Mouse (Mus musculus): Measurements from ENCODE around the gene Gpat3. TPM values are rescaled to one million over a fixed set of nuclear protein-coding genes. Genes with fewer than 3 reads are reported as not detected.
A peak's percentile ranks its signal among the peaks of the same experiment; 100 is the strongest.

Gene Gpat3
- polyA plus RNA-seq (2015; fragmentation: Nextera tagmentation; extraction: Ambion mirVana), result 0.40 and 0.89 TPM in 2 replicates

DNA sequence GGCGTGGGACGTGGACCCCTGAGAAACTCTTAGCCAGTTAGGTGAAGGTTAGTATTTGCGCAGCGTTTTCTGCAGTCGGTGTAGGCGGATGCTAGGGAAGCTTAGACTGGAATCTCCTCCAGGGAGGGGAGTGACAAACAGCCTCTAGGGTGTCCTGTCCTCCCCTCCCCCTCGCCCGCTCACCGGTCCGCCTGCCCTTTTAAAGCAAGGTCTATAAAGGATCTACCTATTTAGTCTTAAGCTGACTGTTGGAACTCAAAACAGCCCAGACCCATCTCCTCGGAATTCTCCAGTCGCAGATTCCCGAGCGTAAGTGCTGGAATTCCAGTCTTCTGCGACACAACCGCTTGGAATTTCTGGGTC, at the start of gene Gpat3:
Gene Gpat3, plus strand, starts transcription at position 229 of the 363 bp plus-strand sequence.
- Histone ChIP-seq H3K4me2 (ENCODE audit: low read length) (peak within 1 kb of the TSS; percentile 98), H3K4me1 (replicated peaks; ENCODE audit: control insufficient read depth, insufficient read depth, low read length) (peaks cover 15% of the 10 kb centered on the region), H3K27ac (ENCODE audit: low read length) (no peak within 1 kb of the TSS), H3K36me3 (ENCODE audit: control insufficient read depth, insufficient read depth) (no peaks in the 10 kb centered on the region), H3K9ac (replicated peaks; ENCODE audit: low read depth, low read length) (peak within 1 kb of the TSS; percentile 61), H3K27me3 (replicated peaks; ENCODE audit: control insufficient read depth, insufficient read depth, low read length) (peaks cover 23% of the 10 kb centered on the region), H3K9me3 (ENCODE audit: control insufficient read depth, low read length) (peaks cover 5% of the 10 kb centered on the region), H3K4me3 (replicated peaks; ENCODE audit: low read length) (peak within 1 kb of the TSS; percentile 62)
- under 1% methylated on average over 16 of the region's 16 CpGs for WGBS
- no peak for ATAC-seq

DNA sequence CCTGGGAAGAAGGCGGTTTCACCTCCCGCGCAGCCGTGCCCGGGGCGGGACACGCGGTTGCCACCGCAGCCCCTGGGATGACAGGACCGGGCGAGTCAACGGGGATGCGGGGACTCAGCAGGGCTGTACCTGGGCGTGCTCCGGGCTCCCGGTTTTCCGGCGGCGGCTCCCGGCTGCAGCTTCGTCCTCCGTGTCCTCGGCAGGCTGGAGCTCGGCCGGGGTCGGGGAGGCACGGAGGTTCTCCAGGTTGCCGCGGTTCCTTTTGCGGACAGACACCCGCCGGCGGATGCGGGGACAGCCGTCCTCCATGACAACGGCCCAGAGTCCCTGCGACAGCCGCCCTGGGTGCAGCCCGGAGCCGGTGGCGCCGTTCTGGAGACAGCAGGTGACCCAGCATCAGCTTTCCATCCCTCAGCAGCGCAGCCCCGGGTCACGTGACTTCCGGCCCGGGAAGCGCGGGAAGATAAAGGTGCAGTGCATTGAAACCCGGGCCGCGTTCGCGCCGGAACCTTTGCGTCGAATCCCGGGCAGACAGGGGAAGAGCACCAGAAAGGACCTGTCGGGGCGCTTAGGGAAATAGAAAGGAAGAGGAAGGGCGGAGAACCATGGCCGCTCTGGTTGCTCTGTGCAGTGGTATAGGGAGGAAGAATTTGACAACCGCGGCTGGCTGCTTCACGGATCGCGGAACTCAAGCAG, 47.2 kb upstream of the Gpat3 start, which contains the start of the genes Helq and Mrps18c:
Gene Helq, minus strand, starts transcription at position 434 of the 696 bp plus-strand sequence.
Gene Mrps18c, plus strand, starts transcription at position 463 of the 696 bp plus-strand sequence.
- peak within 1 kb of the TSS; percentile 56 for H3K27ac ChIP-seq (ENCODE audit: low read length)
- H3K36me3 ChIP-seq (ENCODE audit: control insufficient read depth, insufficient read depth), result peaks cover 9% of the 10 kb centered on the region
- no peaks in the 10 kb centered on the region for H3K9me3 ChIP-seq (ENCODE audit: control insufficient read depth, low read length)
- H3K4me3 ChIP-seq (replicated peaks; ENCODE audit: low read length), result peak within 1 kb of the TSS; percentile 92
- peak within 1 kb of the TSS; percentile 89 for H3K4me2 ChIP-seq (ENCODE audit: low read length)
- ATAC-seq, result peak; percentile 98
- WGBS, result under 1% methylated on average over 59 of the region's 67 CpGs
- no peaks in the 10 kb centered on the region for H3K27me3 ChIP-seq (replicated peaks; ENCODE audit: control insufficient read depth, insufficient read depth, low read length)
- H3K9ac ChIP-seq (replicated peaks; ENCODE audit: low read depth, low read length), result peak within 1 kb of the TSS; percentile 91
- H3K4me1 ChIP-seq (replicated peaks; ENCODE audit: control insufficient read depth, insufficient read depth, low read length), result peaks cover 12% of the 10 kb centered on the region

DNA sequence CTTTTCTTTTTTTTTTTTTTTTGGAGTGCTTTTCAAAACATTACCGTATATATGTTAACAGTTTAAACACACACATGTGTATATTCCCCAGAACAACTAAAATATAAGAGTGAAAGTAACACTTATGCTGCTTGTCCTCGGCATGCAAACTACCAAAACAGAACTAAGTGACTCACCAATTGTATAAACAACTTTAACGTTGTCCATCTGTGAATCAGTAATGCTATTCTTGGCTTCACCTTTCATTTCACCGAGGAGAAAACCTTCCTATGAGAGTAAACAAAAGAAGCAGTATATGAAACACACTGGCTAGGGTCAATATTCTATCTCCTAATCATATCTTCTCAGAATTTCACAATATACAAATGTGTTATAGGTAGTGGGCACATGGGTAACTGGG, 27.2 kb upstream of the Gpat3 start:
- Histone ChIP-seq H3K27ac (ENCODE audit: low read length) (no peak overlapping the region), H3K4me2 (ENCODE audit: low read length) (no peak overlapping the region), H3K9ac (replicated peaks; ENCODE audit: low read depth, low read length) (no peak overlapping the region), H3K36me3 (ENCODE audit: control insufficient read depth, insufficient read depth) (0 out of 2 replicates have a peak, but pooled peaks cover 3% of the 10 kb centered on the region), H3K4me1 (replicated peaks; ENCODE audit: control insufficient read depth, insufficient read depth, low read length) (peaks cover 3% of the 10 kb centered on the region; the same call in 1 of the 2 replicates), H3K27me3 (replicated peaks; ENCODE audit: control insufficient read depth, insufficient read depth, low read length) (no peaks in the 10 kb centered on the region), H3K9me3 (ENCODE audit: control insufficient read depth, low read length) (no peaks in the 10 kb centered on the region), H3K4me3 (replicated peaks; ENCODE audit: low read length) (no peak overlapping the region)
- WGBS, result 89% methylated on average over 4 of the region's 4 CpGs
- no peak for ATAC-seq

DNA sequence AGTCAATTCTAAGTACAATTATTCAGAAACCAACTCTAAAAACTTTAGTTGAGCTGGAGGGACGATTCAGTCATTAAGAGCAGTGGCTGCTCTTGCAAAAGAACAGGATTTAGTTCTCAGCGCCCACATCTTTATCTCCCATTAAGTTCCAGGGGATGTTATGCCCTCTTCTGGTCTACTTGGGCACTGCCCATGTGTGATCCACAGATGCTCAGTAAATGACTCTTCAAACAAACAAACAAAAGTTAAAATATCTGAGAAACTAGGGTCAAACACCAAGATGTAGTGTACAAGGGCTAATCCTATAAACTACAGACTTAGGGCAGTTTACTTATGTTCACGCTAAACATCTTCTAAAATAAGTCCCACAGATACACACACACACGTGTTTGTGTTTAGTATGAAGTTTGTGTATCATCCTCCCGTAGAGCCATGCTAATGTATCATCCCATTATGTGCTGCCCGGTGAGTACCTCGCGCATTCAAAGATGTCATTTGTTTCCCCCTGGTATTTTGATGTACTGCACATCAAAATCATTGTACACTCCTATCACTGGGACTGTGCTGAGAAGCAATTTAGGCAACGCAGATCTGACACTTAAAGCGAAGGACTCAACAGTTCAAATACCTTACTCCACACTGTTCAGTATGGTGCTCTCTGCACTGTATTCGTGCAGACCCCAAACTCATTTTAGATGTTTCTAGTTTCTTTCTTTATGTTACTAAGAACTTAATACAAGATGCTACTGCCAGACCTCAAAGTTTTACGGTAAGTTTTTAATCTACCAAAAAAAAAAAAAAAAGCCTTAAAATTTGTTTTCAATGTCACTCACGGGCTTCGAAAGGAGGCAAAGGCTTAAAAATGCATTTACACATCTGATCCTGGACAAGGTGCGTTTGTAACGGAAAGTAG, 25.7 kb upstream of the Gpat3 start:
- Histone ChIP-seq H3K4me3 (replicated peaks; ENCODE audit: low read length) (peak overlapping the region; percentile 87), H3K4me2 (ENCODE audit: low read length) (peak overlapping the region; percentile 96), H3K4me1 (replicated peaks; ENCODE audit: control insufficient read depth, insufficient read depth, low read length) (peaks cover 3% of the 10 kb centered on the region; the same call in 1 of the 2 replicates), H3K9me3 (ENCODE audit: control insufficient read depth, low read length) (no peaks in the 10 kb centered on the region), H3K9ac (replicated peaks; ENCODE audit: low read depth, low read length) (peak overlapping the region; percentile 93), H3K27me3 (replicated peaks; ENCODE audit: control insufficient read depth, insufficient read depth, low read length) (no peaks in the 10 kb centered on the region), H3K27ac (ENCODE audit: low read length) (no peak overlapping the region; the same call in 1 of the 2 replicates), H3K36me3 (ENCODE audit: control insufficient read depth, insufficient read depth) (0 out of 2 replicates have a peak, but pooled peaks cover under 1% of the 10 kb centered on the region)
- 27% methylated on average over 16 of the region's 16 CpGs for WGBS
- no peak for ATAC-seq

DNA sequence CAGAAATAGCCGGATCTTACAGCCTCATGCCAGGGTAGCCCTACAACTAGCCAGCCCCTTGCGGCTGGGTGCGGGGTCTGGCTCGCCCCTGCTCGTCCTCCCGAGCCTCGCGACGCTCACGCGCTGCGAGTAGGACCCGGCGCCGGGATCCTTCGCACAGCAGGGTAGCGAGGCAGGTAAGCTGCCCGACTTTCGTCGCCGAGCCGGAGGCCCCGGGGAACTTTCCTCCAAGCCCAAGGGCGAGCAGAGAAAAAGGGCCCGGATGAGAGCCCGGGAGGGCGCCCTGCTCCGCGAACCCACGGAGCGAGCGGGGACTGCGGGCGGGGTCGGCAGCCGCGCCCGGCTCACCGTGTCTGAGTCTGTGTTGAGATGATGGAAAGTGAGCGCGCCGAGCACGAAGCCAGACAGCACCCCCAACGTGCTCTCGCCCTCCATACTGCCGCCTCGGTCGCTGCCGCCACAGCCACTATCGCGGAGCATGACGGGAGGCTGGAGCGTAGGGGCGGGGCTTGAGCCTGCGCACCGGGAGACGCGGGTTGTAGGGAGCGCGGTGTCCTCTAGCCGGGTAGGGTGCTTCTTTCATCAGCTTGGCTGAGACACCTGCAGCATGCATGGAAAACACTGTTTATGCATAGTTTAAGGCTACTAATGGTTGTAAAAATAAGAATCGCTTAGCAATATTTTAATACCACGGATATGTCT, 24.9 kb upstream of the Gpat3 start, which contains the start of gene Abraxas1:
Gene Abraxas1, minus strand, starts transcription at position 483 of the 702 bp plus-strand sequence.
- Histone ChIP-seq H3K27ac (ENCODE audit: low read length) (peak within 1 kb of the TSS; percentile 83), H3K9ac (replicated peaks; ENCODE audit: low read depth, low read length) (peak within 1 kb of the TSS; percentile 93), H3K36me3 (ENCODE audit: control insufficient read depth, insufficient read depth) (no peaks in the 10 kb centered on the region), H3K4me3 (replicated peaks; ENCODE audit: low read length) (peak within 1 kb of the TSS; percentile 87), H3K27me3 (replicated peaks; ENCODE audit: control insufficient read depth, insufficient read depth, low read length) (no peaks in the 10 kb centered on the region), H3K4me1 (replicated peaks; ENCODE audit: control insufficient read depth, insufficient read depth, low read length) (peaks cover 3% of the 10 kb centered on the region; the same call in 1 of the 2 replicates), H3K4me2 (ENCODE audit: low read length) (peak within 1 kb of the TSS; percentile 96), H3K9me3 (ENCODE audit: control insufficient read depth, low read length) (no peaks in the 10 kb centered on the region)
- ATAC-seq, result peak; percentile 99
- WGBS, result under 1% methylated on average over 63 of the region's 63 CpGs

DNA sequence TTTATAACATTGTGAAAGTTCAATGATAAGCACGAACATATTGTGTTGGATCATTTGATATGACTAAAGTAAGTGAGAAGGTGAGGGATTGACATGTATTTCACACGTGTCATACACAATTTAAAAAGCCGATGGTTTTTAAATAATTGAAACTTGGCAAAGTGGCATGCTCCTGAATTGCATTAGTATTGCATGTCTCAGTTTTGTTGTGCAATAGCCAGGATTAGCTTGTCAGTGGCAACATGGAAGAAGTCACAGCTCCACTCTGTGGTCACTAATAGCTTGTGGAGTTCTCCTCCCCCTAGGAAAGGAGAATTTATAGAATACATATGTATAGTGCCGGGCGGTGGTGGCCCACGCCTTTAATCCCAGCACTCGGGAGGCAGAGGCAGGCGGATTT, 24.1 kb upstream of the Gpat3 start:
- Histone ChIP-seq H3K36me3 (ENCODE audit: control insufficient read depth, insufficient read depth) (no peaks in the 10 kb centered on the region), H3K9me3 (ENCODE audit: control insufficient read depth, low read length) (no peaks in the 10 kb centered on the region), H3K9ac (replicated peaks; ENCODE audit: low read depth, low read length) (no peak overlapping the region), H3K27me3 (replicated peaks; ENCODE audit: control insufficient read depth, insufficient read depth, low read length) (no peaks in the 10 kb centered on the region), H3K4me2 (ENCODE audit: low read length) (peak overlapping the region; percentile 96), H3K27ac (ENCODE audit: low read length) (no peak overlapping the region), H3K4me3 (replicated peaks; ENCODE audit: low read length) (no peak overlapping the region), H3K4me1 (replicated peaks; ENCODE audit: control insufficient read depth, insufficient read depth, low read length) (peaks cover 3% of the 10 kb centered on the region; the same call in 1 of the 2 replicates)
- WGBS, result 80% methylated on average over 8 of the region's 8 CpGs
- no peak for ATAC-seq

DNA sequence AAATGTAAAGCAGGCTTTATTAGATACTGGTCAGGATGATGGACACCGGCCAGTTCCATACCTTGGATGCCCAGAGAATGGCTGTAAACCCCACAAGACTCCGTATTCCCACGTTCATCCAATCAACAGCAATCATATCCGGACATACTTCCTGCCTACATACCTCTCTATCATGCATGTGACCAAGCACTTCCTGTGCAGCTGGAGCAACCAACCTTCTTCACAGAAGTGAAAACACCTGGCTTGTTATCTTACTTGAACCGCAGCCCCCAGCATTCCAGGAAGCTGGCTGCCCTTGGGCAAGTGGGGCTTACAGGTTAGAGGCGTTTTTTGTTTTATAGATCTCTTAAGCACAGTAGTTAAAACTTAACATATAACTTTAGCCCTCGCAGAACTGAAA, 22.7 kb upstream of the Gpat3 start:
- Histone ChIP-seq H3K27me3 (replicated peaks; ENCODE audit: control insufficient read depth, insufficient read depth, low read length) (no peaks in the 10 kb centered on the region), H3K4me3 (replicated peaks; ENCODE audit: low read length) (no peak overlapping the region), H3K36me3 (ENCODE audit: control insufficient read depth, insufficient read depth) (no peaks in the 10 kb centered on the region), H3K4me2 (ENCODE audit: low read length) (no peak overlapping the region), H3K9me3 (ENCODE audit: control insufficient read depth, low read length) (no peaks in the 10 kb centered on the region), H3K4me1 (replicated peaks; ENCODE audit: control insufficient read depth, insufficient read depth, low read length) (peaks cover 3% of the 10 kb centered on the region; the same call in 1 of the 2 replicates), H3K9ac (replicated peaks; ENCODE audit: low read depth, low read length) (no peak overlapping the region), H3K27ac (ENCODE audit: low read length) (no peak overlapping the region)
- no peak for ATAC-seq
- WGBS, result 87% methylated on average over 7 of the region's 7 CpGs

DNA sequence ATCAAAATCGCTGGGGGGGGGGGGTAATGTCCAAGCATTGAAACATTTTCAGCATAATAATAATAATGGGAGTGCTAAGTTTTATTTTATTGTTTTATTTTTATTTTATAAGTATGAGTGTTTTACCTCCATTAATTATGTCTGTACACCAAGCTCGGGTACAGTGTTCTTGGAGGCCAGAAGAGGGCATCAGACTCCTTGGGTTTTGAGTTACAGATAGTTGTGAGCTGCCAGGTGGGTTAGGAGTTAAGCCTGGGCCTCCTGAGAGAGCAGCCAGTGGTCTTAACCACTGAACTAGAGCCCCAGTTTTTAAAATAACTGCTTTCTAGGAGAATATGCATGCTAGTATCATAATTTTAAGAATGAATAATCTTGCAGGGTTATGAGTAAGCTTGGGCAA, 19.5 kb upstream of the Gpat3 start:
- H3K27me3 ChIP-seq (replicated peaks; ENCODE audit: control insufficient read depth, insufficient read depth, low read length), result no peaks in the 10 kb centered on the region
- H3K4me1 ChIP-seq (replicated peaks; ENCODE audit: control insufficient read depth, insufficient read depth, low read length), result no peaks in the 10 kb centered on the region
- no peak overlapping the region for H3K9ac ChIP-seq (replicated peaks; ENCODE audit: low read depth, low read length)
- H3K9me3 ChIP-seq (ENCODE audit: control insufficient read depth, low read length), result no peaks in the 10 kb centered on the region
- no peaks in the 10 kb centered on the region for H3K36me3 ChIP-seq (ENCODE audit: control insufficient read depth, insufficient read depth)
- WGBS, result 19% methylated on average over 2 of the region's 2 CpGs
- H3K27ac ChIP-seq (ENCODE audit: low read length), result no peak overlapping the region
- ATAC-seq, result no peak
- no peak overlapping the region for H3K4me3 ChIP-seq (replicated peaks; ENCODE audit: low read length)
- H3K4me2 ChIP-seq (ENCODE audit: low read length), result no peak overlapping the region

All from forebrain, embryonic 16.5 days (tissue).